Mouse (Mus musculus): Measurements from ENCODE around the gene Nfib. TPM values are rescaled to one million over a fixed set of nuclear protein-coding genes. Genes with fewer than 3 reads are reported as not detected.

The Nfib gene
- polyA plus RNA-seq, 1 experiment from 2014 or later: 26.7 TPM

DNA sequence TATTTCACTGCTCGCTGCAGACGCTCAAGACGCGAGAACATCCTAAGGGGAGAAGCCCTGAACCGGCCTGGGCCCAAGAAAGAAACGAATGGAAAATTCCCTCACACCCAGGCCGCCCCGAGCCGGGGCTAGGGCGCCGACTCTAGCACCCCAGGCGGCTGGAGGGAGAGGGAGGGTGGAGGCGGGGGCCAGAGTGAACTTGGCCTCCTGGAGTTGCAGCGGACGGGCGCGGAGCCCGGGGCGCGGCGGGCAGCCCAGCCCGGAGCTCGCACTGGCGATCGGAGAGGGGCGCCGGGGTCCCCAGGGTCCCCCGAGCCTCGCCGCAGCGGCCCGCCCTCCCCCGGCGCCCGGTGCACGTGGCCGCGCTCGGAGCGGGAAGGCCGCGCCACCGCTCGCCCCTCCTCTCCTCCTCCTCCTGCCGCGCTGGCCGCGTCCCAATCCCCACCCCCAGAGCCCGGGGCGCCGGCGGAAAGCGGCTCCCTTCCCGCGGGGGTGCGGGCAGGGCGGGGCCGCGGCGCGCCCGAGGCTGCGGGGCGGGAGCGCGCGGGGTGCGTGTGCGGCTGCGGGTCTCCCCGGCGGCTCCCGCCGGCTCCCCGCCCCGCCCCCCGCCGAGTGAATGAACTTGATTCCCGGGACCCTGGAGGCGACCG lies 199.3 kb downstream of the Nfib start:
- Histone ChIP-seq H3K27me3 (ENCODE audit: insufficient read depth, low read length) (peaks cover 13% of the 10 kb centered on the region), H3K9ac (replicated peaks; ENCODE audit: low read length) (peak overlapping the region; percentile 97), H3K4me1 (ENCODE audit: insufficient read depth, low read length) (peaks cover 41% of the 10 kb centered on the region), H3K4me2 (replicated peaks; ENCODE audit: low read depth, low read length) (peak overlapping the region; percentile 97), H3K27ac (ENCODE audit: low read length) (peak overlapping the region; percentile 100), H3K4me3 (ENCODE audit: low read length) (peak overlapping the region; percentile 85), H3K9me3 (ENCODE audit: low read length) (no peaks in the 10 kb centered on the region), H3K36me3 (ENCODE audit: insufficient read depth, low read length) (no peaks in the 10 kb centered on the region)
- WGBS: 0% methylated on average over 35 of the region's 81 CpGs
- peak; percentile 84 for ATAC-seq (ENCODE audit: low FRiP score, low TSS enrichment)

- peak overlapping the region; percentile 100 for H3K27ac ChIP-seq (ENCODE audit: low read length)
- peaks cover 16% of the 10 kb centered on the region for H3K27me3 ChIP-seq (ENCODE audit: insufficient read depth, low read length)
- peaks cover 37% of the 10 kb centered on the region for H3K4me1 ChIP-seq (ENCODE audit: insufficient read depth, low read length)
- WGBS: under 1% methylated on average over 56 of the region's 72 CpGs
- H3K4me3 ChIP-seq (ENCODE audit: low read length): peak overlapping the region; percentile 85
- ATAC-seq (ENCODE audit: low FRiP score, low TSS enrichment): peak; percentile 55
- H3K36me3 ChIP-seq (ENCODE audit: insufficient read depth, low read length): no peaks in the 10 kb centered on the region
- H3K9ac ChIP-seq (replicated peaks; ENCODE audit: low read length): peak overlapping the region; percentile 97
- no peaks in the 10 kb centered on the region for H3K9me3 ChIP-seq (ENCODE audit: low read length)
- H3K4me2 ChIP-seq (replicated peaks; ENCODE audit: low read depth, low read length): peak overlapping the region; percentile 97
Observed at GRCm38 (mm10) chr4:82505121-82506031, 200.2 kb downstream of the Nfib start.

DNA sequence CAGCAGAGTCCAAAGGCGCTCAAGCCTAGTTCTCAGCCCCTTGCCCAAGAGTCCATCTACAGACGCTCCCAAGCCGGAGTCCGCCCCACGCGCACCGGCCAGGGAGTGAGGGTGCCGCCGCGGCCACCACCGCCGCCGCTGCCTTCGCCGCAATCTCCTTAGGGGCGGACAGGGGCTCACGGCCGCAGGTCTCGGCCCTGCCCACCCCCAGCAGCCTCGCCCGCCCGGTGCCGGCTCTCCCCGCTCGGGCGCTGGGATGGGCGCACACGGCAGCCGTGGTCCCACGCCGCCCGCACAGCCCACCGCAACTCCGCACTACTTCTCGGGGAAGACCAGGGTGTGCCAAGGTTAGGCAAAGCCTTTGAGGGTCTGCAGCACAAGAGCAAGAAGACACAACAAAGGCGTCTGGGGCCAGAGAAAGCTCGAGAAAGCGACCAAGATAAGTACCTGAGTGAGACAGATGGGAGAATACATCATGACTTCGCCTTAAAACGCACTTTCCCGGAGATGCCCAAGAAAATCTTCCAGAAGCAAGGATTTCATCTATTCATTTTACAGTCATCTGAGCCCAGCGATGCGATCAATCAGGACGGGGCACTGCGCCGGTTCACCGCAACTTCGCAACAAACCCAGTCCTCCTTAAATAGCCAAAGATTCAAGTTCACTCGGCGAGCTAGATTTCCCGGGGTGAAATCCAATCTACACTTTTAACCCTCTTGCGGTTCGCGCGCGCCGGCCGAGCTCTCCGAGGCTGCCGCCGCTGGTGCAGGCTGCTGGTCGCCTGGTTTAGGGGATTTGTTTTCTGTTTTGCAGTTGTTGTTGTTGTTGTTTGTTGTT lies 201.0 kb downstream of the Nfib start:
- peak overlapping the region; percentile 97 for H3K4me2 ChIP-seq (replicated peaks; ENCODE audit: low read depth, low read length)
- H3K9me3 ChIP-seq (ENCODE audit: low read length): no peaks in the 10 kb centered on the region
- peaks cover 37% of the 10 kb centered on the region for H3K4me1 ChIP-seq (ENCODE audit: insufficient read depth, low read length)
- no peaks in the 10 kb centered on the region for H3K36me3 ChIP-seq (ENCODE audit: insufficient read depth, low read length)
- H3K4me3 ChIP-seq (ENCODE audit: low read length): peak overlapping the region; percentile 85
- no peak for ATAC-seq (ENCODE audit: low FRiP score, low TSS enrichment)
- H3K27ac ChIP-seq (ENCODE audit: low read length): peak overlapping the region; percentile 100
- H3K9ac ChIP-seq (replicated peaks; ENCODE audit: low read length): peak overlapping the region; percentile 97
- WGBS: under 1% methylated on average over 62 of the region's 62 CpGs
- H3K27me3 ChIP-seq (ENCODE audit: insufficient read depth, low read length): peaks cover 18% of the 10 kb centered on the region; the same call in 1 of the 2 replicates

- ATAC-seq (ENCODE audit: low FRiP score, low TSS enrichment): no peak
- H3K4me2 ChIP-seq (replicated peaks; ENCODE audit: low read depth, low read length): peak overlapping the region; percentile 97
- 1% methylated on average over 10 of the region's 10 CpGs for WGBS
- H3K4me3 ChIP-seq (ENCODE audit: low read length): peak overlapping the region; percentile 85
- no peaks in the 10 kb centered on the region for H3K36me3 ChIP-seq (ENCODE audit: insufficient read depth, low read length)
- no peaks in the 10 kb centered on the region for H3K9me3 ChIP-seq (ENCODE audit: low read length)
- peak overlapping the region; percentile 97 for H3K9ac ChIP-seq (replicated peaks; ENCODE audit: low read length)
- H3K27ac ChIP-seq (ENCODE audit: low read length): peak overlapping the region; percentile 100
- H3K27me3 ChIP-seq (ENCODE audit: insufficient read depth, low read length): peaks cover 18% of the 10 kb centered on the region; the same call in 1 of the 2 replicates
- H3K4me1 ChIP-seq (ENCODE audit: insufficient read depth, low read length): peaks cover 36% of the 10 kb centered on the region
Observed at GRCm38 (mm10) chr4:82504015-82504283, 201.6 kb downstream of the Nfib start.

GRCm38 (mm10) chr4:82503274-82504014 lies 202.1 kb downstream of the Nfib start:
- H3K9ac ChIP-seq (replicated peaks; ENCODE audit: low read length): peak overlapping the region; percentile 63
- H3K4me2 ChIP-seq (replicated peaks; ENCODE audit: low read depth, low read length): peak overlapping the region; percentile 97
- H3K9me3 ChIP-seq (ENCODE audit: low read length): no peaks in the 10 kb centered on the region
- 22% methylated on average over 8 of the region's 8 CpGs for WGBS
- H3K27ac ChIP-seq (ENCODE audit: low read length): peak overlapping the region; percentile 43; the same call in 1 of the 2 replicates
- peaks cover 17% of the 10 kb centered on the region; the same call in 1 of the 2 replicates for H3K27me3 ChIP-seq (ENCODE audit: insufficient read depth, low read length)
- no peak for ATAC-seq (ENCODE audit: low FRiP score, low TSS enrichment)
- peak overlapping the region; percentile 85 for H3K4me3 ChIP-seq (ENCODE audit: low read length)
- H3K4me1 ChIP-seq (ENCODE audit: insufficient read depth, low read length): peaks cover 31% of the 10 kb centered on the region
- H3K36me3 ChIP-seq (ENCODE audit: insufficient read depth, low read length): no peaks in the 10 kb centered on the region

DNA sequence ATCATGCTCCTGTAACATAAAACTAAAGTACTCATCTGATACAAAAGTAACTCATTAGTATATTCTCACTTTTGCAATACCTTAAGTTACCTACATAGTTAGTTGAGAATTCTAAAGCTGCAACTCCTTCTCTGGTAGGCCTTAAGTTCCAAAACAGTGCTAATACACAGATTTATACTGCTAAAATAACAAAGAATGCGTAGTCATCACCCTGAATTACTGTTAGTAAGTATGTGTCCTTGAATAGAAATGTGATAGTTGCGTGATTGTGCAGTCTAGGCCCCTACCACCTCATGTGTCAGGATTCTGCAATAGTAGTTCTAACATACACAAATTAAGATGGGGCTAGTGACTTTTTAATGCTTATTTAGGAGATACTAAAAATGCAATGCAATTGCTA lies 202.9 kb downstream of the Nfib start:
- peak overlapping the region; percentile 51 for H3K4me2 ChIP-seq (replicated peaks; ENCODE audit: low read depth, low read length)
- 43% methylated on average over 2 of the region's 2 CpGs for WGBS
- peak overlapping the region; percentile 43 for H3K4me3 ChIP-seq (ENCODE audit: low read length)
- H3K27ac ChIP-seq (ENCODE audit: low read length): no peak overlapping the region
- no peaks in the 10 kb centered on the region for H3K9me3 ChIP-seq (ENCODE audit: low read length)
- peaks cover 3% of the 10 kb centered on the region; the same call in 1 of the 2 replicates for H3K36me3 ChIP-seq (ENCODE audit: insufficient read depth, low read length)
- H3K9ac ChIP-seq (replicated peaks; ENCODE audit: low read length): peak overlapping the region; percentile 35; the same call in 1 of the 2 replicates
- peaks cover 22% of the 10 kb centered on the region for H3K4me1 ChIP-seq (ENCODE audit: insufficient read depth, low read length)
- no peak for ATAC-seq (ENCODE audit: low FRiP score, low TSS enrichment)
- H3K27me3 ChIP-seq (ENCODE audit: insufficient read depth, low read length): peaks cover 22% of the 10 kb centered on the region; the same call in 1 of the 2 replicates

GRCm38 (mm10) chr4:82502012-82502411 lies 203.5 kb downstream of the Nfib start:
- Histone ChIP-seq H3K36me3 (ENCODE audit: insufficient read depth, low read length) (peaks cover 6% of the 10 kb centered on the region; the same call in 1 of the 2 replicates), H3K9me3 (ENCODE audit: low read length) (no peaks in the 10 kb centered on the region), H3K4me2 (replicated peaks; ENCODE audit: low read depth, low read length) (peak overlapping the region; percentile 46), H3K9ac (replicated peaks; ENCODE audit: low read length) (no peak overlapping the region), H3K27me3 (ENCODE audit: insufficient read depth, low read length) (peaks cover 22% of the 10 kb centered on the region; the same call in 1 of the 2 replicates), H3K4me1 (ENCODE audit: insufficient read depth, low read length) (peaks cover 16% of the 10 kb centered on the region), H3K27ac (ENCODE audit: low read length) (no peak overlapping the region), H3K4me3 (ENCODE audit: low read length) (peak overlapping the region; percentile 37)
- 51% methylated on average over 5 of the region's 5 CpGs for WGBS
- ATAC-seq (ENCODE audit: low FRiP score, low TSS enrichment): no peak

- peak overlapping the region; percentile 4 for H3K4me3 ChIP-seq (ENCODE audit: low read length)
- no peak overlapping the region for H3K27ac ChIP-seq (ENCODE audit: low read length)
Observed at GRCm38 (mm10) chr4:82500578-82501098, 204.9 kb downstream of the Nfib start.

More at GRCm38 (mm10) chr4:82500578-82501098, 204.9 kb downstream of the Nfib start:
- H3K9ac ChIP-seq (replicated peaks; ENCODE audit: low read length): no peak overlapping the region
- no peaks in the 10 kb centered on the region for H3K9me3 ChIP-seq (ENCODE audit: low read length)
- H3K36me3 ChIP-seq (ENCODE audit: insufficient read depth, low read length): peaks cover 6% of the 10 kb centered on the region; the same call in 1 of the 2 replicates
- peak overlapping the region; percentile 42 for H3K4me2 ChIP-seq (replicated peaks; ENCODE audit: low read depth, low read length)
- H3K27me3 ChIP-seq (ENCODE audit: insufficient read depth, low read length): peaks cover 23% of the 10 kb centered on the region; the same call in 1 of the 2 replicates
- peaks cover 18% of the 10 kb centered on the region for H3K4me1 ChIP-seq (ENCODE audit: insufficient read depth, low read length)
- WGBS: 62% methylated on average over 5 of the region's 5 CpGs
- no peak for ATAC-seq (ENCODE audit: low FRiP score, low TSS enrichment)

Measured in kidney, embryonic 16.5 days (tissue).